Mouse (Mus musculus) mouse trophoblast stem cell (cell line): Measurements from ENCODE around the gene Igf2bp3.

Experiments used
- in situ Hi-C, 2 experiments: fragments of 300-500 bp; cut with MseI, MboI; formaldehyde crosslinking; loops; 2 replicates in 1 of 2; 3 replicates in 1 of 2; pipeline ENCODE4 v1.15.1; 2025

The Igf2bp3 gene

GRCm38 (mm10) chr6:49138159-49139051 is 76.4 kb downstream of the Igf2bp3 start:
- in situ Hi-C loops = no loop called here

GRCm38 (mm10) chr6:49136739-49137138 is 78.0 kb downstream of the Igf2bp3 start:
- in situ Hi-C loops = no loop called here

GRCm38 (mm10) chr6:49132352-49133090 is 82.2 kb downstream of the Igf2bp3 start:
- in situ Hi-C loops = no loop called here

GRCm38 (mm10) chr6:49131855-49132254 is 82.9 kb downstream of the Igf2bp3 start:
- in situ Hi-C loops = no loop called here

- in situ Hi-C loops = no loop called here
Measured at GRCm38 (mm10) chr6:49130328-49130727, 84.4 kb downstream of the Igf2bp3 start.

- in situ Hi-C loops = no loop called here
Measured at GRCm38 (mm10) chr6:49120370-49120769, 94.4 kb downstream of the Igf2bp3 start.

- in situ Hi-C loops = no loop called here
Measured at GRCm38 (mm10) chr6:49119462-49120135, 95.2 kb downstream of the Igf2bp3 start.

- in situ Hi-C loops = no loop called here
Measured at GRCm38 (mm10) chr6:49118446-49118845, 96.3 kb downstream of the Igf2bp3 start.

GRCm38 (mm10) chr6:49116241-49116640 is 98.5 kb downstream of the Igf2bp3 start:
- in situ Hi-C loops = no loop called here

GRCm38 (mm10) chr6:49115550-49115949 is 99.2 kb downstream of the Igf2bp3 start:
- in situ Hi-C loops = no loop called here

- in situ Hi-C loops = no loop called here
Measured at GRCm38 (mm10) chr6:49114457-49114856, 100.3 kb downstream of the Igf2bp3 start.

GRCm38 (mm10) chr6:49113895-49114294 is 100.9 kb downstream of the Igf2bp3 start:
- in situ Hi-C loops = no loop called here

- in situ Hi-C loops = no loop called here
Measured at GRCm38 (mm10) chr6:49109196-49109595, 105.6 kb downstream of the Igf2bp3 start.

GRCm38 (mm10) chr6:49106746-49107500 is 107.8 kb downstream of the Igf2bp3 start:
- in situ Hi-C loops = no loop called here

- in situ Hi-C loops = no loop called here
Measured at GRCm38 (mm10) chr6:49099086-49099485, 115.7 kb downstream of the Igf2bp3 start.

GRCm38 (mm10) chr6:49097596-49098110 is 117.1 kb downstream of the Igf2bp3 start:
- in situ Hi-C loops = no loop called here

GRCm38 (mm10) chr6:49096933-49097461 is 117.8 kb downstream of the Igf2bp3 start:
- in situ Hi-C loops = no loop called here

- in situ Hi-C loops = no loop called here
Measured at GRCm38 (mm10) chr6:49096421-49096820, 118.3 kb downstream of the Igf2bp3 start.

- in situ Hi-C loops = no loop called here
Measured at GRCm38 (mm10) chr6:49094968-49095367, 119.8 kb downstream of the Igf2bp3 start.

GRCm38 (mm10) chr6:49083008-49083407 is 131.7 kb downstream of the Igf2bp3 start:
- in situ Hi-C loops = no loop called here

- in situ Hi-C loops = no loop called here
Measured at GRCm38 (mm10) chr6:49079313-49079712, 135.4 kb downstream of the Igf2bp3 start.
